Mouse (Mus musculus) hindlimb bud, embryonic 11.5 days (tissue): Measurements from ENCODE around the gene Smarcb1.

Experiments
- DNase-seq: peaks from one replicate; pipeline ENCODE4 v3.0.0-alpha.2; 2012; ENCODE audit warnings: low read depth, low spot score; ENCODE audit errors: extremely low spot score

Gene Smarcb1

DNA sequence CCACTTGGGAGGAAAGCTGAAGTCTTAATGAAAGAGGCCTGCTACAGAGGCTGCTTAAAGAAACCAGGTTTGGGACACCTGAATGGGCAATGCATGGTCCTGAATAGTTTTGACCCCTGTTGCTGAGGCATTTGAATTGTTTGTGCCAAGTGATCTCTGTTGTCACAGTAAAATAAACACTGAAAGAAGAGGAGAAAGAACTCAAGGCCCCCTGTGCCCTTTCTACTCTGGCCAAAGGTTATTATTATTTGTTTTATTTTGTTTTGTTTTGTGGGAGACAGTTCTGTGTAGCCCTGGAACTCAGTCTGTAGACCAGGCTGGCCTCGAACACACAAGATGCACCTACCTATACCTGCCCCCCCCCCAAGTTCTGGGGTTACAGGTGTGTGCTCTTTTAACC, 13.6 kb upstream of the Smarcb1 start:
- DNase-seq, result no peak

DNA sequence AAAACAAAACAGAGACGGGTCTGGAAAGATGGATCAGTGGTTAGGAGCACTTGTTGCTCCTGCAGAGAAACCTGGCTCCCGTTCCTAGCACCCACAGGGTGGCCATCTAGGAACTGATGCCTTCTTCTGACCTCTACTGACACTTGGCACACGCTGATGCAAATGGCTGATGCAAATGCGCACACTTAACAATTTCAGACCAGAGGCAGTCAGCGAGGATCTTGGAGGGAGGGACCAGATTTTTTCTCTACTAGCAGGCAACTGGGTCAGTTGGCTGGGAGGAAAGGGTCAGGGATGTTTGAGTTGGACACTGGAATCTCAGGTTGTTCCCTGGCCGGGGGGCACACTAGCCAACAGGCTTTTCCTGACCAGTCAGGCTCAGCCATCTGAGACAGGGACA, 11.5 kb upstream of the Smarcb1 start, which contains the start of gene Chchd10:
Gene Chchd10, plus strand, starts transcription at position 240 of the 400 bp plus-strand sequence.
- no peak for DNase-seq

DNA sequence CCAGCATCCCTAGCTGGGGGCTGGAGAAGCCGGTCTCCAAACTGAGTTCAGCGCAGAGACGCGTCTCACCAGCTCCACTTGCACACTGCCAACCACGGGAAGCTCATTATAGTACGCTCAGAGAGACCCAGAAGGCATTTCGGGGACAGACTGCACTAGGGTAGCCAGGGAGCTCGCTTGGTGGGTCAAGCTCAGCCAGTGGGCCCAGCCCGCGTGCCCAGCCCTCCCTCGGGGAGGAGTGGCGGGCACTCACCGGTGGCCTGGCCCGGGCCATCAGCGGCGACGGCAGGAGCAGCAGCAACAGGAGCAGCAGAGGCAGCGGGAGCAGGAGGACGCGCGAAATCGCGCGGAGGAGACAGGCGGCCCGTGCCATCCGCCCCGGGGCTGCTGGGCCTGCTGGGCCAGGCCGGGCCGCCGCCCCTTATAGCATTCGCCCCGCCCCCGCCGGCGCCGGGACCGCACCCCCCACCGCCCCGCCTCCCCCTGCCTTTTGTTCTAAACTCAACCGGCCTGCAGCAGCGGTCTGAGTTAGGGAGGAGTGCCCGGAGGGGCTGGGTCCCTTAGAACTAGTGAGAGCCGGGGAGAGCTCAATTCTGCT, 10.8 kb upstream of the Smarcb1 start:
- no peak for DNase-seq

DNA sequence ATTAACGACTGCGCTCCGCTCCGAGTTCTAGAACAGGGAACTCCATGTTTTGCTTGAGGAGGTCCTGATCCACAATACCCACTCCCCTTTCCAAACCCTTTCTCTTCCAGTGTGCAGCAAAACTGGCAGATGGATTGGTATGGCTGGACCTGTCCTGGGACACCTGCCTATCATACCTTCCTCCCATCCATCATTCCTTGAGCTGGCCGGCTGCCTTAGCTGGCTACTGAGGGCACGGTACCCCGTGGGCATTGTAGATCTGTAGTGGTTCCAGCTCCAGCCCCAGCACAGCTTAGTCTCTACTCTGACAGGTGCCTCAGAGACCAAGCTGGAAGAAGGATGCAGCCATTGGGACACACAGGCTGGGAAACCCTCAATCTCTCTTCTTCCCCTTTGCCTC, 9.9 kb upstream of the Smarcb1 start:
- DNase-seq, result no peak

DNA sequence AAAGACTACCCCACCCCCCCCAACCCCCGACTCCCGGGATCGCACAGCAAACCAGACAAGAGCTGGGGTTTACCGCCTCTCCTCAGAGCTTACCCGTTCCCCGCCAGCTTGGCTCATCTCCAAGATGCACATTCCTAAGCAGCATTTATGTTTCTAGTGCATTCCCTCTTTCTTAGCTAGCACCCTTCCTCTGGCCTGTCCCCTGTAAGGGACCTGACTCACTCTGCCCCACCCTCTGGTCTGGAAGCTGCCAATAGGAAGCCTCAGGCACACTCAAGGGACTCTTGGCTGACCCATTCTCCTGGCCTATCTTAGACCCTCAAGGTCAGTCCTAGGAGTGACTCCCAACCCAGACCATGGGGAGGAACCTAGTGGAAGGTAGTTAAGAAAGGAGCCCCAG, 8.9 kb upstream of the Smarcb1 start:
- no peak for DNase-seq

DNA sequence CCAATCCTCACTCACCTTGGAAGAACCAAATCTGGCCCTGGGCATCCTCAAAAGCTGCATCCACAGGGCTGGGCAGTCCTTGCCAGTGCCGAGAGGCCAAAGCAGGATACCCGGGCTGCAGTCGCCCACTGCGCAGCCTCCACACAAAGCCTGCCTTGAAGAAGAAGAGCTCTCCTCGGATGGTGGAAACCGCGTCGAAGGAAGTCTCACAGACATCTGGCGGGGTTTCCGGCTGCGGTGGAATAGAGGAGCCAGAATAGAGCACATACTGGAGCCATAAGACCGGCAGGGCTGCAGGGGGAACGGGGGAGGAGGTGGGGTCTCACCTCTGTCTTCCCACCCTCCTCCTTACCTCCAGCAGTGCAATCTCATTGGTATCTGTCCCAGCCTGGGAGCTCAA, 5.0 kb upstream of the Smarcb1 start:
- no peak for DNase-seq

DNA sequence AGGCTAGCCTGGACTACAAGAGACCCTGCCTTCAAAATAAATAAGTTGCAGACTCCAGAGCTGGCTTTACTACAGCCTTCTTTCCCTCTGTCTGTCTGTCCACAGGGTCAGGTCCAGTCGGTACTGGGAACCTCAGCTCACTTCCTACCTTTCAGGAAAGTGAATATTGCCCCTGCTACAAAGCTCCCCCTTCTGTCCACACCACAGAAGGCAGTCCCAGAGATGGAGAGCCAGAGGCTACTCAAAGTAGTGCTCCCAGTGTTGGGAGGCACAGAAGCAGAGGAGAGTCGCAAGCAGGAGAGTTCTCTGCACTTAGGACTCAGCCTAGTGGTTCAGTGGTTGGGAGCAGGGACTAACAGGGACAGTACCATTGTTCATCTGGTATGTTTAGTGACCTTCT, 2.9 kb upstream of the Smarcb1 start:
- DNase-seq, result no peak

DNA sequence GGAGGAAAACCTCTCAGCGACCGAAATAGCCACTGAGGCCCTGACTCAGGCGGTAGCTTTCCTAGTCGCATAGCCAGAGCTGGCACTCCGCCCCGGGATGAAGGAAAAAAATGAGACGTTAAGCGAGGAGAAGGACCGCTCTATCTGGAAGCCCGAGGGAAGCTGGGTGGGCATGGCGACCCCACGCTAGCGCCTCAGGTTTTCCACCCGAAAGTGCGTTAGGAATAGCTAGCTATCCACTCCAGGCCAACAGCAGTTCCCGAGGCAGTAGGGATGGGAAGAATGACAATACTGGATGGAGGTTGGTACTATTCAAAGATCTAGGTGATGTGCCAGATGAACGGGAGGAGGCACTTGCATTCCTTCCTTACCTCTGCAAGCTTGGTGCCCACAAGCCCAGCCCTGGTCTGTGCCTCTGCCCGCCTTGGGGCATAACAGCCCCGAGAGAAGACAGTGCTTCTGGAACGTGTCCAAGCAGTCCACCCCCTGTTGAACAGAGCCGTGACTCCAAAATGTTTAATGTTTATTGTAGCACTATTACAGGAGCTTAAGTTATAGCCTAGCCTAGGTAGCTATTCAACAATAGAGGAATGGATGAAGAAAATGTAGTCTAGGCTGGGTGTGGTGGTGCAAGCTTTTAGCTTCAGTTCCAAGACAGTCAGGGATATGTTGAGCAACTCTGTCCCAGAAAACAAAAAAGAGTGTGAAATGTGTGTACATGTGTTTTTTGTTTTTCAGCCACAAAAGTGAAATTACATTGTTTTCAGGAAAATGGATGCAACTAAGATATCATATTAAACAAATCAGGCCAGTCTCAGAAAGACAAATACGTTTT, 526 bp upstream of the Smarcb1 start:
- no peak for DNase-seq

DNA sequence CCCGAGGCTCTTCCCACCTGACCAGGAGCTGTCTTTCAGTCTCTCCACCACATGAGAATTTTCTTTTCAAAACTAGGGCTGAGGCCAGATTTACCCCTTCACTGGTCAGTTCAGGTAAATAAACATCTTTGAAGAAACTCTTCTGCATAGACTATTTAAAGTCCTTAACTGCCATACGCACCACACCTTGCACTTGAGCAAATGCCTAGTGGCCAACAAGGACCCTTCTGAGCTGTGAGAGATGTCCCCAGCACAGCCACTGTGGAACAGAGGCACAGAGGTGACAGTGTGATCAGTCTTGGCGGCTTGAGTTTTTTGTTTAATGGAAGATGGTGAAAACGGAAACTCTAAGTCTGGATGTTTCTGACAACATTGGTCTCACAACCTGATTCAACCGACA, 2.4 kb downstream of the Smarcb1 start:
- DNase-seq, result no peak

DNA sequence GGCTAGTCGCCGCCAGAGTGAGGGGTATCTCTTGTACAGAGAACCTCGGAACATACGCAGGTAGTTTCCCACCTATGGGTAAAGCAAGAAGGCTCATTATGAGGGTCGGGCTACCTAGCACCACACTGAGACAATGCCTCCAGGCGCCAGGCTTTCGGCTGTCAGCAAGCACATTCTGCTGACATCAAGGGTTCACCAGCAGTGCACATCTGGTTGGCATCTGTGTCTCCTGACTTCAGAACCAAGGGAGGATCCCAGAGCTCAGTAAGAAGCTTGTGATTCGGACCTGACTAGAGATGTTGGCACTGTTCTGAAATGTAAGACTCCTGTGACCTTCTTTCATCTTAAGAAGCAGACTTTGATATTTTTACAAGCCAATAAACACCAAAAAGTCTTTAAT, 4.6 kb downstream of the Smarcb1 start:
- no peak for DNase-seq

DNA sequence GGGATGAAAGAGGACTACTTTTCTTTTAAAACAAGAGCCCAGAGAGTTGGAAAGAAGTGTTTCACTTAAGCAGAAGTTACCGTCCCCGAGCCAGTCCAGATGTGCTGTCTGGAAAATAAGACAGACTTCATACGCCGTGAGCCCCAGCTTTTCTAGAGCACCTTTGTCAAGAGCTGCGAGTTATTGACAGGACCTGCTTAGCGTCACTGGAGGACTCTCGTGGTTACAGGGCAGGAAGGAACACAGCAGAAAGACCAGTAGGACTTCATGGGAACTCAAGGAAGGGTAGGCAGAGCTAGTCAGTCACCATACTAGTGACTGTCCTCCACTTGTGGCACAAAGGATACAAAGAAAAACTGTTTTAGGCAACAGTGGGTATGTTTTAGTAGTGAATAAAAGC, 5.9 kb downstream of the Smarcb1 start:
- DNase-seq, result no peak

DNA sequence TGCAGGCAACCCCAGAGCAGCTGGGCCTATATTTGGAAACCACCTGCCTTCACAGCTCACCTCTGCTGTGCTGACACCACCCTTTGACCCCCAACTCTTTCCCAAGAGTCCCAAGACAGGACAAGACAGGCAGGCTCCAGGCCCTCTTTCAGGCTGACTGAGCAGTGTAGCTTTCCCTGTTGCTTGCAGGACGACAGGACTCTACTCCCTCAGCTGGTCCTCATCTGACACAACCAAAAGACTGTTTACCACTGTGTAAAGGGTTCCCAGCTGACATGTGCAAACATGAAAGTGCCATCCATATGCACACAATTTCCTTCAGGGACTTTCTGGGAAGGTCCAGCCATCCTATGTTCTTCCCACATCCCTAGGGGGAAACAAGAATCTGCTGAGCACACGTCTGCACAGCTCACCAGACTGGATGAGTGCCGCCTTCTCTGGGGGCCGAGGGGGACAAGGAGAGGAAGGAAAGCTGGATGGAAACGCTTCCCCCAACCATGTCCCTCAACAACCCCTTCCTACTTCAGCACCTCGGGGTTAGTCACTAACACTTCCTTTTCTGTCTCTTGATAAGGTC, 8.3 kb downstream of the Smarcb1 start:
- no peak for DNase-seq

DNA sequence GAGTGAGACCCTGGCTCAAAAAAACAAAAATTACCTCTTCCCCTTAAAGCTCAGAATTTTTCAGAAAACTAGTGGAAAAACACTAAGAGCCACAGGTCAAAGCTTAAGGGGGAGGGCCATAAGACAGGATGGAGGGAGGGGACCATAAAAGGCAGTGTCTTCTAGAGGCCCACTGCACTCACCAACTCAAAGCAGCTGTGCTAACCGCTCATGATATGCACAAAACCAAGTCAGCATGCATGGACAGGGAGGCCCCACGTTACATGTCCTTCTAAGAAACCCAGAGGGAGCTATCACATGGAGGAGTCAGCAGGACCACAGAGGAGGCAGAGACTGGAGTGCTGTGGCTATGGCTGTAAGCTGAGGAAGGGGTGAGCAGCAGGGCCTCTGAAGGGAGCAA, 10.7 kb downstream of the Smarcb1 start:
- no peak for DNase-seq

DNA sequence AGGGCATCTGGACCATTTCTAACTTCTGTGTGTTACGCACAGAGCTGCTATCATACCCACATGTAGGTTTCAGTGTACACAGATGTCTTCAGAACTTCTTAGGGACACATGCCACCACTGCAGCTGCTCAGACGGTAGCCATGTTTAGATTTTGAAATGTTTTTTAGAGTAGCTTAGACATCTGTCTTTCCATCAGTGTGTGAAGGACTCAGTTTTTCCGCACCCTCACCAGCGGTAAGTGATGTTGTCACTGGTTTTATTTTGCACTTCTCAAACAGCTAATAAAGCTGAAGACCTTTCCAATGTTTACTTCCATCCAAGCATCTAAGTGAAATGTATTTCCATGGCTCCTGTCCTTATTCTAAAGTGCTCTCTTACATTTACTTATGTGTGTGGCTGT, 14.5 kb downstream of the Smarcb1 start:
- DNase-seq, result no peak

DNA sequence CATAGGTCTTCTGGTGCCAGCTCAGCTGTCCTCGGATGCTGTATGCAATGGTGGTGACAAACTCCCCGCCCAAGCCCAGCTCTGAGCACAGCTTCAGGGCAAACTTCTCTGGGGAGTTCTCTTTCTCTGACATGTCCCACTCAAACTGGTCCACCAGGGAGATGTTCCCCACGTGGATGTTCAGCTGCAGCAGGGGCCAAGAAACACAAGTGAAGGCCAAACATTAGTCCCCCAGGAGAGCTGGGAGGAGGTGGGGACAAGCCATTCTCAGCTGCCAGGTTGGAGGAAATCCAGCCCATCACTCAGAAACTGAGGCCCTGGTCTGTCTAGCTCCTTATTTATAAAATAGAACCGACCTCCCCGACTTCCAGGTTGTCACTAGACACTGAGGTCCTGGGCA, 17.0 kb downstream of the Smarcb1 start:
- no peak for DNase-seq

DNA sequence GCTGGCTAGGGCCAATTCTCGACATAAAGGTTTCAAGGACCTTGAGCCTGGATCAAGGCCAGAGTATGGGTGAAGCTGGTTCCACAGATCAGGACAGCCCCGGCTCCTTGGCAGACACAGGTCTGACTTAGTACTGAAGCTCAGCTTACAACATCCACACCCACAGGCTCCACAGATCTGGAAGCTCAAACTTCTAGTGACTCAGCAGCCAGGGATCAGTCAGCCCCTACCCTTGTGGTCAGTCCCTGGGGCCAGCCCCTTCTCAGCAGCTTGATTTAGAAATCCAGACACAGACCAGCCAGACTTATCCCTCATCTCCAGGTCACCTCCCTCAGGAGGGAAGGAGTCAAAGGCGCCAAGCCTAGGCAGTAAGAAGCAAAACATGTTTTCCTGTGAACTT, 22.6 kb downstream of the Smarcb1 start:
- no peak for DNase-seq

DNA sequence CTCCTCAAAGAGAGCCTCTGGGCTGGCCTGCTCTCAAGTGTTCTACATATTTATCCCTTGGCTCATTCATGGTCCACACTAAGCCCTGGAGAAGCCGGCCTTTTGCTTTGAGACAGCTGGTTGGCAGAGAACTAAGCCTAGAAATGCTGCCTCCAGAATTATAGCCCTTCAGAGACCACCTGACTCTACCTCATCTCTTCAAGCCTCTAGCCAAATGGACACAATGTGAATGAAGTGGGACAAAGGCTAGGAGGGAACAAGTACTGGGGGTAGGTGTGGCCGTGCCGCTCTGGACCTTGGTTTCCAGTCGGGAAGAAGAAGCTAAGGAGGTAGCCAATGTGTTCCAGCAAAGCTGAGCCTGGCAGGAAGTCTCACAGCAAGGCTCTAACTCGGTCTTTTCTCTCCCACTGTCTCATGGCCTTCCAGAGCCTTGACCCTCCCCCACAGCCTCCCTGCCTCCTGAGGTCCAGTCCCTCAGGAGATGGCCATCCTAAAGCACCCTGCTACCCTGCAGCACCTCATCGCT, 23.3 kb downstream of the Smarcb1 start:
- no peak for DNase-seq

DNA sequence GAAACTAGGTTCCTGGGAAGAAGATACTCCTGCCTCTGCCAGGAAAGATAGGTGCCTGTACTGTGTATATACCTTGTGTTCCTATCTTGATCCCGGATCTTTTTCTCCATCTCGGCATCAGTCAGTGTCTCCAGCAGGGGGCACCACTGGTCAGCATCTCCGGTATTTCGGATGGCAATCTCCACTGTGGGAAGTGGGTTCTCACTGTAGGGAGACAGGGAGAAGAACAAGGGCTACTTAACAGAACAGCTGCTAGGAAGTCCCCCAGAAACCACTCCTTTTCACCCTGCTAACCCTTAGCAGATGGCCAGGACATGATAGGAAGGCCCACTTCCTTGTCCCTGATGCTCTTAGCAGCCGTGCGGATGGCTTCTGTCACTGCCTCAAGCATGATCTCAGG, 24.0 kb downstream of the Smarcb1 start:
- no peak for DNase-seq

DNA sequence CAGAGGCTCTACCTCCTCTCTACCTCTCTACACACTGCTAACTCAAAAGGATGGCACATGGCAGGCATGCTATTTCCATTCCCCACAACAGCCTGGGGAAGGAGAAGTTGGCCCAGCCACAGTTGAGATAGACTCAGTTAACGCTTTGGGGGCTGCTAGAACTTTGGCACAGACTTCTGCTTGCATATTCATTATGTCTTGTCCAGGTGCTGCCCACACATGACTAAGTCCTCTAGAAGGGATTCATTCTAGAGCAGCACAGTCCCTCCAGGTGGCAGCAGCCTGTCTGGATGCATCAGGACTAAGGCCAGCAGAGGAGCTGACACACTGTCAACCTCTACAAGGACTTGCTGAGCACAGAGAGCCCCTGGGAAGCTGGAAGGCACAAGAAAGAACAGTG, 25.2 kb downstream of the Smarcb1 start:
- DNase-seq, result no peak

DNA sequence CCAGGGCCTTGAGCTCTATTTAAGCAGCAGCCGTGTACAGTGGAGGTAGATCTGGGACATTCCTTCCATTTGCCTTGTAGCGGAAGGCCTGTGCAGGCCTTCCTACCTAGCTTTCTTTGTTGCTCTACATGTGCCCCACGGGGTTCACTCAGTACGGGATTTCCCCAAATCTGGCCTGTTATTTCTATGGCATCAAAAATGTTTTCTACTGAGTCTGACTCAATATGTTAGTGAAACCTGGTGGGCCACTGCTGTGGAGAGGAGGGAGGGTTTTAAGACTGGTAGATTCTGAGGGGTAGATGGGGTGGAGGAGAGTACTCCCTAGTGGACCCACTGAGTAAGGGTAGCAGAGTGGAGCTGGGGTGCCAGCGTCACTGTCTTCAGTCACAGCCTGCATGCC, 25.7 kb downstream of the Smarcb1 start:
- no peak for DNase-seq

DNA sequence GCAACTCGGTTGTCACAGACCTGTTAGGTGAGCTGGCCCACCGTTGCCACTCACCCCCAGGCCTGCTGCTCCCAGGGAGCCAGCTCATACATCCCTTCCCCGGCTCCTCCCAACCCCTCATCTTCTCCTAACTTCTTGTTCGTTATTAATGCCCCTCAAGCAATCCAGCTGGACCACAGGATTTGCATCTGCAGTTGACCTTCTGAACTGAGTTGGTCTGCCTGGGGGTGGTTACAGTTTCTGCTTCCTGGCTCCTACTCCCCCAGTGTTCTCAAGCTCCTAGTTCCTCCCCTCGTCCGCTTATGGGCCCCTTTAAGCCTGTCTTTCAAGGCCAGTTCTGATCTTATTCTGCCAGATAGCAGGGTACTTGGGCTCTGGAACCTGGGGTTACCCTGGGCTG, 26.8 kb downstream of the Smarcb1 start:
- DNase-seq, result no peak

DNA sequence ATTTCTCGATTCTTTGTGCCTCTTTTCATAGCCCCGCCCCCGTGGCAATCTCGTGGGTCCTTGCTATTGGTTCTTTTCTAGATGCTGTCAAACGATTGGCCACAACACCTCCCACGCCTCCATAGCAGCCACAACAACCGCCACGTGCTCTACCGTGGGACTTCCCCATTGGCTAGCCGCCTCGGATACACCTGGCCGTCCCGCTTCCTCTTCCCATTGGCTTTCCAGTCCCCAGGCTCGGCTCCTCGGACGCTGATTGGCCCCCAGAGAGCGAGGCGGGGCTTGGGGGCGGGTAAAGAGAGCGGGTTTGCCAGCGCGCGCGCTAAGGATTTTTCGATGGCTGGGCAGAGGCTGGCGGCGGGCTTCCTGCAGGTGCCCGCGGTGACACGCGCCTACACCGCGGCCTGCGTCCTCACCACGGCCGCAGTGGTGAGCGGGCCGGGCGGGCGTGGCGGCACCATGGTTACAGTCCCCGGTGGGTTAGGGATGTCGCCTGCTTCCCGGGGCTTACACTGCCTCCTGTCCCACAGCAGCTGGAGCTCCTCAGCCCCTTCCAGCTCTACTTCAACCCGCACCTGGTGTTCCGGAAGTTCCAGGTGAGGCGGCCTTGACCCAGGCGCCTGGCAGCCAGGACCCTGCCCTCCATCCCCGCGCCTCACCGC, 28.2 kb downstream of the Smarcb1 start, which contains the start of gene Derl3:
Gene Derl3, plus strand, starts transcription at position 325 of the 662 bp plus-strand sequence.
- DNase-seq, result peak; percentile 94
